Mouse (Mus musculus): ENCODE measurements around the gene Asic2. TPM values are rescaled to one million over a fixed set of nuclear protein-coding genes. Genes with fewer than 3 reads are reported as not detected.

The Asic2 gene
- polyA plus RNA-seq, 1 experiment = 39.7 TPM

DNA sequence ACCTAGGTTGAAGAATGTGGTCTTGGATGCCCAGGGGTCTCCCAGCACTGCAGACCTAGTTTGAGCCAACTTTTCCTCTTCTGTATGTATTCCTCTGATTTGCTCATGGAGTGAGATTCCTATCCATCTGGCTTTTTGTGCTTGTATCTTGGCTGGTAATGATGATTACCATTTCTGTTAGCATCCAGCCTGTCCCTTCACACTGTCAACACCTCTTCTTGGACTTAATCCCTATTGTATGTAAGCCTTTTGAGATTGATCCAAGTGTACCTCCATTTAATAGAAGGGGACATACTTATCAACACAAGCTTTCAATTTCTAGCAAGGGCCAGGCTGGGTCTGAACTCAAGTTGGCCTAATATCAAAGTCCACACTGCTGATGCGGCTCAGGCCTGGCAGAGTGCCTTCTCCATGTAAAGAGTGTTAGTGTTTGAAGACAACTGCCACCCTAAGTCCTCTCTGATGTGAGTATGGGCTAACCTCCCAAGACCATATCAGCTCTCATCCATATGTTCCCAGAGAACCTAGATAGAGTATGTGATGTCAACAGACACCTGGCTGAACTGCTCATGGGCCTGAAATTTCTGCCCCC is 479.0 kb downstream of the Asic2 start:
- H3K27ac ChIP-seq (ENCODE audit: insufficient read depth, low read length) = no peak overlapping the region
- H3K4me1 ChIP-seq (ENCODE audit: control insufficient read depth, insufficient read depth, low read length) = no peaks in the 10 kb centered on the region
- no peak overlapping the region for H3K4me3 ChIP-seq (replicated peaks; ENCODE audit: insufficient read depth, low read depth, low read length)
- 19% methylated on average over 1 of the region's 1 CpGs for WGBS
- no peak for DNase-seq
- TF ChIP-seq POLR2A (IDR thresholded peaks at IDR 0.05; ENCODE audit: borderline replicate concordance, insufficient read depth, low read length) = no peak
- no peak for TF ChIP-seq CTCF (IDR thresholded peaks at IDR 0.05; ENCODE audit: borderline replicate concordance, insufficient read depth, low read depth, low read length)
- no peaks in the 10 kb centered on the region for H3K27me3 ChIP-seq (ENCODE audit: control insufficient read depth, insufficient read depth, low read length)

DNA sequence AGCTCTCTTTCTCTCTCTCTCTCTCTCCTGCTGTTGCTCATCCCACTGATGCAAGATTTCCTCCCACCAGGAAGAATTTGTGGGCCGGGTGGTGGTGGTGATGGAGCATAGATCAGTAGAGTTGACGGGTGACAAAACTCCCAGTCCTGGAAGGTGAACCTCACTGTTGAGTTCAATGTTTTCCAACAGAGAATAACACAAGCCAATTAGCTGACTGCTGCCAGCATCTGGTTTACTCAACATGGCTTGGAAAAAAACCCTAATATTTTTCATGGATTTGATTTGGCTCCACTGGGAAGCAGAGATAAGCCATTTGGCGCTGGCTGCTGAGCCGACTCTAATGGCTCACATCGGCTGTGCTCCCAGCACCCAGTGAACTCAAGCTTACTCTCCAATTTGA is 479.6 kb downstream of the Asic2 start:
- DNase-seq = no peak
- Histone ChIP-seq H3K4me3 (replicated peaks; ENCODE audit: insufficient read depth, low read depth, low read length) (no peak overlapping the region), H3K27ac (ENCODE audit: insufficient read depth, low read length) (no peak overlapping the region), H3K4me1 (ENCODE audit: control insufficient read depth, insufficient read depth, low read length) (no peaks in the 10 kb centered on the region), H3K27me3 (ENCODE audit: control insufficient read depth, insufficient read depth, low read length) (no peaks in the 10 kb centered on the region)
- TF ChIP-seq POLR2A (IDR thresholded peaks at IDR 0.05; ENCODE audit: borderline replicate concordance, insufficient read depth, low read length) (no peak), CTCF (IDR thresholded peaks at IDR 0.05; ENCODE audit: borderline replicate concordance, insufficient read depth, low read depth, low read length) (no peak)
- WGBS = 63% methylated on average over 5 of the region's 5 CpGs

DNA sequence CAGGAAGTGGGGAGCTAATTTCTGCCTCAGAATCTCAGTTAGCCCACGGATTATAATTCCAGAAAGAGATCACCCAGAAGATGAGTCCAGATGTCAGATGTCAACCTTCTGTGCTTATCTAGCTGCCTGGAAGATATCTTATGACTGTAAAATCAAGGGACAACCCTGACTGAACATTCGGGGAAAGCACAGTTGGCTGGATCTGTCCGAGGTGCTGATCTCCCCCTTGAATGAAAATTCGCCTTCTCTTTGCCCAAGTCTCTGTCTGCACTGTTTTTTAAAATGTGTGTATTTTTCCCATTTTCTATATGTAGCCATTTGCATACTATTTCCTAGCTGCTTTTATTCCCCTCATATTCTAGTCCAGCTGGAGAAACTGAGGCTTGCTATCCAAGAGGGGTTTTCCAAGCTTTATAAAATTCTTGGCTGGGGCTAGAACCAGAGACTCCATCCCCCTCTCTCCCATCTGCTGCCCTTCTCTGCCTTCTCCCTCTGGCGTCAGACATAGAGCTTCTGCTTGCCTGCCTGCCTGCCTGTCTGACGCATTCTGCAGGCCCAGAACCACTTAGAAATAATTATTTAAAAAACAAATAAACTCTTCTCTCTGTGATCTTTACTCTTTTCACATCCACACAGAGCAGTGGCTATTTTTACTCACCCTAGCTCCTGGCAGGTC is 481.9 kb downstream of the Asic2 start:
- no peaks in the 10 kb centered on the region for H3K27me3 ChIP-seq (ENCODE audit: control insufficient read depth, insufficient read depth, low read length)
- no peak overlapping the region for H3K27ac ChIP-seq (ENCODE audit: insufficient read depth, low read length)
- peak in 1 of 2 experiments; percentile 4 for DNase-seq
- no peak overlapping the region for H3K4me3 ChIP-seq (replicated peaks; ENCODE audit: insufficient read depth, low read depth, low read length)
- TF ChIP-seq POLR2A (IDR thresholded peaks at IDR 0.05; ENCODE audit: borderline replicate concordance, insufficient read depth, low read length) = no peak
- TF ChIP-seq CTCF (IDR thresholded peaks at IDR 0.05; ENCODE audit: borderline replicate concordance, insufficient read depth, low read depth, low read length) = no peak
- WGBS = 29% methylated on average over 6 of the region's 6 CpGs
- H3K4me1 ChIP-seq (ENCODE audit: control insufficient read depth, insufficient read depth, low read length) = no peaks in the 10 kb centered on the region

DNA sequence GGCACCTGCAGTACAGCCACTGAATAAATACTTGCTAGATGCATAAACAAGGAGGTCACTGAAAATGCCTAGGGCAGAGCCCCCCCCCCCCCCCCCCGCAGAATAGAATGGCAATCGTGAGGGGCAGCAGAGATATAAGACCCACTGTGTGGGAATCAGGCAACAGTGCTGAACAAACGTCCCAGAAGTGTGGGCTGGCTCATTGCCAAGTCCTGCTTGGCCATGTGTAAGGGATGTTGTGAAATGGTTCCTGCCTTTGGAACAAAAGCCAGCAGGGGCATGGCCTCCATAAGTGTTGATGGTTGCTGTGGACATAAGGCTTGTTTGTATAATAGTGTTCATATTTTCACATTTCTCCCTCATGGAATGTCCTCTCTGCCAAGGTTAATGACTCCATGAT is 487.1 kb downstream of the Asic2 start:
- no peaks in the 10 kb centered on the region for H3K4me1 ChIP-seq (ENCODE audit: control insufficient read depth, insufficient read depth, low read length)
- H3K27ac ChIP-seq (ENCODE audit: insufficient read depth, low read length) = no peak overlapping the region
- DNase-seq = no peak
- 19% methylated on average over 3 of the region's 3 CpGs for WGBS
- H3K27me3 ChIP-seq (ENCODE audit: control insufficient read depth, insufficient read depth, low read length) = no peaks in the 10 kb centered on the region
- TF ChIP-seq CTCF (IDR thresholded peaks at IDR 0.05; ENCODE audit: borderline replicate concordance, insufficient read depth, low read depth, low read length) = no peak
- TF ChIP-seq POLR2A (IDR thresholded peaks at IDR 0.05; ENCODE audit: borderline replicate concordance, insufficient read depth, low read length) = no peak
- H3K4me3 ChIP-seq (replicated peaks; ENCODE audit: insufficient read depth, low read depth, low read length) = no peak overlapping the region

DNA sequence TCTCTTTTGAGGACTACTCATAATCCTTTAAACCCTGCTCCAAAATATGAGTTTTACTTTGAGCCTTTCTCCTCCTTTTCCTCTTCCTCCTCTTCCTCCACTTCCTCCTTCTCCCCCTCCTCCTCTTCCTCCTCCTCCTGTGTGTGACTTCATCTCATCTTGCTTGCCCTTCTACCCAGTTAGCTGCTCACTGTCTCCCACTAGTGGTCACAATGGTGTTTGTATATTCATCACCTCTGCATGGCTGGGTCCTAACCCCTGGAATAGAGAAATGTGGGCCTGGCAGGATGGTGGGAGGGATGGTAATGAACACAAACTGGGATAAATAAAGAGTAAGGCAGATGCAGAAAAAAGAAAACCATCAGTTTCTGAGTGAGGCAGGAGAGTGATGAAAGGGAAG is 492.0 kb downstream of the Asic2 start:
- TF ChIP-seq CTCF (IDR thresholded peaks at IDR 0.05; ENCODE audit: borderline replicate concordance, insufficient read depth, low read depth, low read length) = no peak
- no peak for TF ChIP-seq POLR2A (IDR thresholded peaks at IDR 0.05; ENCODE audit: borderline replicate concordance, insufficient read depth, low read length)
- no peak for DNase-seq
- H3K27me3 ChIP-seq (ENCODE audit: control insufficient read depth, insufficient read depth, low read length) = no peaks in the 10 kb centered on the region
- H3K27ac ChIP-seq (ENCODE audit: insufficient read depth, low read length) = no peak overlapping the region
- H3K4me3 ChIP-seq (replicated peaks; ENCODE audit: insufficient read depth, low read depth, low read length) = no peak overlapping the region
- no peaks in the 10 kb centered on the region for H3K4me1 ChIP-seq (ENCODE audit: control insufficient read depth, insufficient read depth, low read length)

DNA sequence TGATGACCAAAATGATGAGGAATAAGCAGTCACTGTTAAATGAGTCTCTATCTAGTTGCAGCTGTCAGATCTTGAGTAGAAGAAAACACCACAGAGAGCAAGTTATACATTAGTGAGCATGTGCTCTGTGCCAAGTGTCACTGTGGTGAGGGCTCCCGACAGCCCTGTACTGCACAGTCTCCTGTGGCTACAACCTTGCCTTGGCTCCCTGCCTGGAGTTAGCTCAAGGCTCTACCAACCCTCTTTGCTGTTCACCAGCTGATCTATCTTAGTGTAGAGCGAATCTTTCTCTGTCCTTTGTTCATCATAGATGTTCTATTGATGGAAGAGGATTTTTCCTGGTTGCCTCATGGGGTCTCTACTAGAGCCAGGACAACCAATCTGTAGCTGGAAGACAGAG is 494.1 kb downstream of the Asic2 start:
- 16% methylated on average over 2 of the region's 2 CpGs for WGBS
- no peak overlapping the region for H3K27ac ChIP-seq (ENCODE audit: insufficient read depth, low read length)
- no peak for DNase-seq
- no peaks in the 10 kb centered on the region for H3K27me3 ChIP-seq (ENCODE audit: control insufficient read depth, insufficient read depth, low read length)
- TF ChIP-seq POLR2A (IDR thresholded peaks at IDR 0.05; ENCODE audit: borderline replicate concordance, insufficient read depth, low read length) (no peak), CTCF (IDR thresholded peaks at IDR 0.05; ENCODE audit: borderline replicate concordance, insufficient read depth, low read depth, low read length) (no peak)
- H3K4me3 ChIP-seq (replicated peaks; ENCODE audit: insufficient read depth, low read depth, low read length) = no peak overlapping the region
- H3K4me1 ChIP-seq (ENCODE audit: control insufficient read depth, insufficient read depth, low read length) = no peaks in the 10 kb centered on the region

DNA sequence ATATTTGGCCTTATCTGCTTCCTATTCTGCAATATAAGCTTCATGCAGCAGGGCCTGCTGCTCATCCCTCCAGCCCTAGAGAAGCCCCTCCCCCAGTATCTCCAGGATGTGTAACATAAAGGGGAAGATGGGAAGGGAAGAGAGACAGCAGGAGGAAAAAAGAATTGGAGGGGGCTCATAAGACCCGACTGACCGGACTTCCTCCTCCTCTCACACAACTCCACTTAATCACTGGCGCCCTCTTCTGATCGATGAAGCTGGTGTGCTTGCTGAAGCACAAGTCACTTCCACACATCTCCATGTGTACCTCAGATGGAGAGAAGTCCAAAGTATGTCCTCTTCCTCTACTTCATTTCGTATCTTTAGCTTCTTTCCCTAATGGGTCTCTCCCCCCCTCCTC is 506.1 kb downstream of the Asic2 start:
- WGBS = 5% methylated on average over 5 of the region's 5 CpGs
- H3K4me1 ChIP-seq (ENCODE audit: control insufficient read depth, insufficient read depth, low read length) = no peaks in the 10 kb centered on the region
- no peak overlapping the region for H3K27ac ChIP-seq (ENCODE audit: insufficient read depth, low read length)
- TF ChIP-seq CTCF (IDR thresholded peaks at IDR 0.05; ENCODE audit: borderline replicate concordance, insufficient read depth, low read depth, low read length) (peak; percentile 42; the same call in 1 of the 2 replicates), POLR2A (IDR thresholded peaks at IDR 0.05; ENCODE audit: borderline replicate concordance, insufficient read depth, low read length) (no peak)
- H3K4me3 ChIP-seq (replicated peaks; ENCODE audit: insufficient read depth, low read depth, low read length) = no peak overlapping the region
- no peaks in the 10 kb centered on the region; the same call in 1 of the 2 replicates for H3K27me3 ChIP-seq (ENCODE audit: control insufficient read depth, insufficient read depth, low read length)
- peak; percentile 17 to 18 for DNase-seq

DNA sequence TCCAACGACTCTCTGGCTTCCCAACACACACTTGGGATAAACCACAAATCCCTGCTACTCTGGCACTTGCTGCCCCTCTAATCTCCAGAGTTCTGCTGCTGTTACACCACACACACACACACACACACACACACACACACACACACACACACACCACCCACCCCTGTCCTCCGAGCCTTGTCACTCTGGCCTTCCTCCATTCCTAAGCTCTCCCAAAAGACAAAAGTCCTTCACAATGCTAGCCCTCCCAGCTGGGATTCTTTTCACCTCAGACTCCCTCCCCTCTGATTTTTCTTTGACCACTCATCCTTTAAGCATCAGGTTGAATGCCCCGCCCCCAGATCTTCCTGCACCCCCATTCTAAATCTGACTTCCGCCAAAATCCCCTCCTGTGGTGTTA is 506.5 kb downstream of the Asic2 start:
- H3K4me1 ChIP-seq (ENCODE audit: control insufficient read depth, insufficient read depth, low read length) = no peaks in the 10 kb centered on the region
- TF ChIP-seq CTCF (IDR thresholded peaks at IDR 0.05; ENCODE audit: borderline replicate concordance, insufficient read depth, low read depth, low read length) = no peak
- TF ChIP-seq POLR2A (IDR thresholded peaks at IDR 0.05; ENCODE audit: borderline replicate concordance, insufficient read depth, low read length) = no peak
- no peak overlapping the region for H3K27ac ChIP-seq (ENCODE audit: insufficient read depth, low read length)
- H3K4me3 ChIP-seq (replicated peaks; ENCODE audit: insufficient read depth, low read depth, low read length) = no peak overlapping the region
- no peak for DNase-seq
- no peaks in the 10 kb centered on the region; the same call in 1 of the 2 replicates for H3K27me3 ChIP-seq (ENCODE audit: control insufficient read depth, insufficient read depth, low read length)
- whole genome bisulfite sequencing = 35% methylated on average over 4 of the region's 4 CpGs
